Mouse (Mus musculus): ENCODE data around the gene Ctns.

DNA sequence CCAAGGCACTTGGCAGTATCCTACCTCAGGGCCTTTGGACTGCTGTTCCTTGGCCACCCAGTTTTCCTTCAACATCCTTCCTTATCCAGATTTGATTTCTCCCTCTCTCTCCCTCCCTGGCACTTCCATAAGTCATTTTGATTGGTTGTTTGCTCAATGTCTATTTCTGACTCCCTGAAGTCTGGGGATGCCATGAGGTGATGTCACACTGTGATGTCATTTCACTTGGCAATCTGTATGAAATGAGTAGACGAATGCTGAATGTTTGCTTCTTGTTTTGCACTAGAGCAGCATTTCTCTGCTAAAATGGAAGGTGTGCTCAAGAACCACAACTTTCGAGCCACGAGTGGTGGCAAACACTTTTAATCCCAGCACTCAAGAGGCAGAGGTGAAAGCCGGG, 37.2 kb downstream of the Ctns start:
- TF ChIP-seq POLR2A (IDR thresholded peaks at IDR 0.05; ENCODE audit: borderline replicate concordance, extremely low read depth, insufficient read depth, insufficient read length, poor library complexity, severe bottlenecking) = no peak
- no peak for TF ChIP-seq CTCF (IDR thresholded peaks at IDR 0.05; ENCODE audit: borderline replicate concordance, extremely low read depth, insufficient read depth, insufficient read length)
